Mouse (Mus musculus): ENCODE measurements around the gene Sspn. TPM values are rescaled to one million over a fixed set of nuclear protein-coding genes. Genes with fewer than 3 reads are reported as not detected.
A peak's percentile ranks its signal among the peaks of the same experiment; 100 is the strongest.

The Sspn gene
- polyA plus RNA-seq, 1 experiment = 2.2 TPM

- no peak for DNase-seq (ENCODE audit: low read depth)
- no peak for TF ChIP-seq CTCF (IDR thresholded peaks at IDR 0.05; ENCODE audit: borderline replicate concordance, extremely low read depth, insufficient read depth, insufficient read length)
- no peak for TF ChIP-seq POLR2A (IDR thresholded peaks at IDR 0.05; ENCODE audit: borderline replicate concordance, extremely low read depth, insufficient read depth, insufficient read length, poor library complexity, severe bottlenecking)
Measured at GRCm38 (mm10) chr6:145934697-145935240, 3.3 kb downstream of the Sspn start.

- no peak for TF ChIP-seq CTCF (IDR thresholded peaks at IDR 0.05; ENCODE audit: borderline replicate concordance, extremely low read depth, insufficient read depth, insufficient read length)
- no peak for TF ChIP-seq POLR2A (IDR thresholded peaks at IDR 0.05; ENCODE audit: borderline replicate concordance, extremely low read depth, insufficient read depth, insufficient read length, poor library complexity, severe bottlenecking)
- DNase-seq (ENCODE audit: low read depth) = no peak
Measured at GRCm38 (mm10) chr6:145935912-145936311, 4.5 kb downstream of the Sspn start.

- TF ChIP-seq POLR2A (IDR thresholded peaks at IDR 0.05; ENCODE audit: borderline replicate concordance, extremely low read depth, insufficient read depth, insufficient read length, poor library complexity, severe bottlenecking) = no peak
- TF ChIP-seq CTCF (IDR thresholded peaks at IDR 0.05; ENCODE audit: borderline replicate concordance, extremely low read depth, insufficient read depth, insufficient read length) = no peak
- no peak for DNase-seq (ENCODE audit: low read depth)
Measured at GRCm38 (mm10) chr6:145936511-145936910, 5.1 kb downstream of the Sspn start.

GRCm38 (mm10) chr6:145940852-145941251, 9.4 kb downstream of the Sspn start:
- no peak for TF ChIP-seq CTCF (IDR thresholded peaks at IDR 0.05; ENCODE audit: borderline replicate concordance, extremely low read depth, insufficient read depth, insufficient read length)
- TF ChIP-seq POLR2A (IDR thresholded peaks at IDR 0.05; ENCODE audit: borderline replicate concordance, extremely low read depth, insufficient read depth, insufficient read length, poor library complexity, severe bottlenecking) = no peak
- peak; percentile 61 for DNase-seq (ENCODE audit: low read depth)

GRCm38 (mm10) chr6:145942263-145942966, 11.0 kb downstream of the Sspn start:
- TF ChIP-seq POLR2A (IDR thresholded peaks at IDR 0.05; ENCODE audit: borderline replicate concordance, extremely low read depth, insufficient read depth, insufficient read length, poor library complexity, severe bottlenecking) = no peak
- no peak for TF ChIP-seq CTCF (IDR thresholded peaks at IDR 0.05; ENCODE audit: borderline replicate concordance, extremely low read depth, insufficient read depth, insufficient read length)

GRCm38 (mm10) chr6:145943414-145943813, 12.0 kb downstream of the Sspn start:
- no peak for DNase-seq (ENCODE audit: low read depth)
- TF ChIP-seq CTCF (IDR thresholded peaks at IDR 0.05; ENCODE audit: borderline replicate concordance, extremely low read depth, insufficient read depth, insufficient read length) (no peak), POLR2A (IDR thresholded peaks at IDR 0.05; ENCODE audit: borderline replicate concordance, extremely low read depth, insufficient read depth, insufficient read length, poor library complexity, severe bottlenecking) (no peak)

More at GRCm38 (mm10) chr6:145942263-145942966, 11.0 kb downstream of the Sspn start:
- DNase-seq (ENCODE audit: low read depth) = no peak

- TF ChIP-seq CTCF (IDR thresholded peaks at IDR 0.05; ENCODE audit: borderline replicate concordance, extremely low read depth, insufficient read depth, insufficient read length) (no peak), POLR2A (IDR thresholded peaks at IDR 0.05; ENCODE audit: borderline replicate concordance, extremely low read depth, insufficient read depth, insufficient read length, poor library complexity, severe bottlenecking) (no peak)
- no peak for DNase-seq (ENCODE audit: low read depth)
Measured at GRCm38 (mm10) chr6:145945700-145946344, 14.4 kb downstream of the Sspn start.

GRCm38 (mm10) chr6:145949049-145949448, 17.6 kb downstream of the Sspn start:
- no peak for DNase-seq (ENCODE audit: low read depth)
- TF ChIP-seq CTCF (IDR thresholded peaks at IDR 0.05; ENCODE audit: borderline replicate concordance, extremely low read depth, insufficient read depth, insufficient read length) = no peak
- no peak for TF ChIP-seq POLR2A (IDR thresholded peaks at IDR 0.05; ENCODE audit: borderline replicate concordance, extremely low read depth, insufficient read depth, insufficient read length, poor library complexity, severe bottlenecking)

GRCm38 (mm10) chr6:145950626-145951025, 19.2 kb downstream of the Sspn start:
- DNase-seq (ENCODE audit: low read depth) = no peak
- TF ChIP-seq CTCF (IDR thresholded peaks at IDR 0.05; ENCODE audit: borderline replicate concordance, extremely low read depth, insufficient read depth, insufficient read length) = no peak
- no peak for TF ChIP-seq POLR2A (IDR thresholded peaks at IDR 0.05; ENCODE audit: borderline replicate concordance, extremely low read depth, insufficient read depth, insufficient read length, poor library complexity, severe bottlenecking)

GRCm38 (mm10) chr6:145952594-145952993, 21.2 kb downstream of the Sspn start:
- DNase-seq (ENCODE audit: low read depth) = no peak
- TF ChIP-seq CTCF (IDR thresholded peaks at IDR 0.05; ENCODE audit: borderline replicate concordance, extremely low read depth, insufficient read depth, insufficient read length) (no peak), POLR2A (IDR thresholded peaks at IDR 0.05; ENCODE audit: borderline replicate concordance, extremely low read depth, insufficient read depth, insufficient read length, poor library complexity, severe bottlenecking) (no peak)

- no peak for DNase-seq (ENCODE audit: low read depth)
- TF ChIP-seq POLR2A (IDR thresholded peaks at IDR 0.05; ENCODE audit: borderline replicate concordance, extremely low read depth, insufficient read depth, insufficient read length, poor library complexity, severe bottlenecking) = no peak
- TF ChIP-seq CTCF (IDR thresholded peaks at IDR 0.05; ENCODE audit: borderline replicate concordance, extremely low read depth, insufficient read depth, insufficient read length) = no peak
Measured at GRCm38 (mm10) chr6:145953121-145953896, 21.9 kb downstream of the Sspn start.
